Mouse (Mus musculus) forebrain, postnatal 0 days (tissue): ENCODE results near the gene Ppp1r14c. TPM values are rescaled to one million over a fixed set of nuclear protein-coding genes. Genes with fewer than 3 reads are reported as not detected.
"Not testable (repeated sequence)": the region's sequence is repeated elsewhere in the genome, so short reads cannot be mapped to it uniquely, and the experiment has no call there.

Source experiments
- ATAC-seq: fragments of 200-750 bp; cut with Nextera tagmentation; 2 replicates; pipeline ENCODE4 v1.8.0; 2017; ENCODE audit warnings: mild to moderate bottlenecking, moderate library complexity
- DNase-seq: peaks from one replicate; pipeline ENCODE4 v3.0.0-alpha.2; 2015
- H3K27ac ChIP-seq: fragments of 300-500 bp; sonication (generic); 2 replicates; pipeline ENCODE4 v1.5.1; 2014; ENCODE audit warnings: low read depth, mild to moderate bottlenecking, antibody characterized with exemption, low read length, moderate library complexity, mixed read lengths
- H3K27me3 ChIP-seq: fragments of 300-500 bp; sonication (generic); 2 replicates; pipeline ENCODE4 v1.6.1; 2014; ENCODE audit warnings: mild to moderate bottlenecking, low read length, mixed read lengths; ENCODE audit not compliant: insufficient read depth
- H3K36me3 ChIP-seq: fragments of 300-500 bp; sonication (generic); 2 replicates; pipeline ENCODE4 v1.6.1; 2014; ENCODE audit warnings: mild to moderate bottlenecking, moderate library complexity; ENCODE audit not compliant: insufficient read depth
- H3K4me1 ChIP-seq: fragments of 300-500 bp; sonication (generic); 2 replicates; pipeline ENCODE4 v1.6.1; 2014; ENCODE audit warnings: antibody characterized with exemption; ENCODE audit not compliant: insufficient read depth
- H3K4me2 ChIP-seq: fragments of 300-500 bp; sonication (generic); 2 replicates; pipeline ENCODE4 v1.6.1; 2014; ENCODE audit warnings: low read depth, mild to moderate bottlenecking, moderate library complexity
- H3K4me3 ChIP-seq: fragments of 300-500 bp; sonication (generic); 2 replicates; pipeline ENCODE4 v1.5.1; 2014; ENCODE audit warnings: low read depth, low read length, mixed read lengths
- H3K9ac ChIP-seq: fragments of 300-500 bp; sonication (generic); 2 replicates; pipeline ENCODE4 v1.6.1; 2014; ENCODE audit warnings: mild to moderate bottlenecking
- H3K9me3 ChIP-seq: fragments of 300-500 bp; sonication (generic); 2 replicates; pipeline ENCODE4 v1.6.1; 2016; ENCODE audit warnings: low read length
- CTCF ChIP-seq: sonication (generic); IDR thresholded peaks from 2 replicates; pipeline ENCODE4 v1.5.1; 2016; ENCODE audit warnings: antibody characterized with exemption, control low read depth, low read depth
- WGBS: fragments of 180-500 bp; shearing (Covaris S2); extraction: QIAGEN DNeasy Blood & Tissue Kit; methylation state at CpG from one replicate; pipeline ENCODE4 v1.1.7; 2014; 5-methylcytosine and 5-hydroxymethylcytosine counted together
- polyA plus RNA-seq: library from polyadenylated mRNA; unstranded; fragments of >200 nt; fragmentation: Nextera tagmentation; extraction: Ambion mirVana; gene quantifications from 2 replicates; pipeline ENCODE4 v1.2.1, GENCODE M21; 2015
- total RNA-seq: library from RNA; depleted of rRNA; stranded (reverse); fragments of >200 nt; gene quantifications from 2 replicates; pipeline ENCODE4 v1.2.3, GENCODE M21; 2014

Ppp1r14c gene
- total and polyA plus RNA-seq, 2 experiments from 2014 or later = 81.4 to 101 TPM

DNA sequence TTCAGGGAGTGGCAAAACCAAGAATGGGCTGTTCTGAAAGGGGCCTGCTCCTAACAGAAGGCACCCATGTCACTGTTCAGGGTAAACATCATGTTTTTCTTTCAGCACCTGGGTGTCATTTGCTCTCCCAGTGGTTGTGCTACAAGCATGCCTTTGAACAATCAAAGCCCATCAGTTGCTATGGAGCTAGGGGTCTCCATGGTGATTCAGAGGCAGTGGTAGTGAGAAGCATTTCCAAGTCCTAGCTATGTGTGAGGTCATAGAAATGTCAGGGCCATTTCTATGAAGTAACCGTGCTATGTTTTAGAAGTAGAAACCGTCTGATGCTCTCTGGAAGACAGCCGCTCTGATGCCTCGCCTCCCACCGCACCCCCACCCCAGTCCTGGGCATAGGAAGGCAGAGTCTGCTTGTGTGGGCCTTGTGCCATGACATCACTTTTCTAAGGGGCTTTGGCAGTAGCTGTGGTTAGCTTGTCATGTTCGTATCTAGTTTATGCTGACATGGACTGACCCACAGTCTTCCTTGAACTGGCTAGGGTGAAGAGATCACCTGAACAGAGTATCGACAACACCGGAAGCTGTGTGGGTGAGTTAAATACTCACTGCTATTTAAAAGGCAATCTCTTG is 69.1 kb downstream of the Ppp1r14c start:
- Histone ChIP-seq H3K36me3 (no peaks in the 10 kb centered on the region), H3K9ac (no peak overlapping the region), H3K4me3 (no peak overlapping the region), H3K27me3 (no peaks in the 10 kb centered on the region), H3K4me2 (no peak overlapping the region), H3K27ac (no peak overlapping the region), H3K4me1 (no peaks in the 10 kb centered on the region), H3K9me3 (no peaks in the 10 kb centered on the region)
- WGBS = 84% methylated on average over 8 of the region's 8 CpGs
- peak; percentile 80 for ATAC-seq
- no peak for DNase-seq
- no peak for TF ChIP-seq CTCF

DNA sequence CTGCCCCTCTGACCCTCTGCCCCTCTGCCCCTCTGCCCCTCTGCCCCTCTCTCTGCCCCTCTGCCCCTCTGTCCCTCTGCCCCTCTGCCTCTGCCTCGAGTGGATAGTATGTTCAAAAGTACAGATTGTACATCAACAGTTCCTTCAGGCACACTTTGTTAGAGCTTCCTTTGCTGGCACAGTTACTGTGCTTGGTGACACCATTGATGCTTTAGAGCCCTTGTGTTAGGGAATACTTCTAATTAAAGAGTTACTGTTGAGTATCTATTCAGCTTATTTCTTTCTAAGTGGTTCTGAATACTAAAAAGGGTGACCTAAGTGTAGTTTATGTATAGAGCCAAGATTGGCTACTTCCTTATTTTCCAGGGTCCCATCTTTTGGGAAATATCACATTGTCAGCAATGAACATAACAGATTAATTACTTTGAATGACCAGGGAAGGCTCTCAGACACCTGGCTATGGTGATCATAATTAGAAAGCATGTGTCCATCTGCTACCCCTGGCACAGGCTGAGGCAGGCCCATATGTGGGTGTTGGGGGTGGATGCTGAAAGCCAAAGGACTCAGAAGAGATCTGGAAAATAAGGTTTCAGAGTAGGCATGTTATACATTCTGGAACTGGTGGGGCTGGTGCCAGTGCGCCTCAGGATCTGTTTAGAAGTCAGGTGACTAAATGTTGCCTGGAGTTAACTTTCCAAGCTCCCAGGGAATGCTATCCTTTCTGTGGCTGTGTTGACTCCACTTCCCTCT is 75.0 kb downstream of the Ppp1r14c start:
- H3K9me3 ChIP-seq = no peaks in the 10 kb centered on the region
- no peaks in the 10 kb centered on the region for H3K36me3 ChIP-seq
- H3K4me3 ChIP-seq = no peak overlapping the region
- no peaks in the 10 kb centered on the region for H3K27me3 ChIP-seq
- no peaks in the 10 kb centered on the region for H3K4me1 ChIP-seq
- H3K9ac ChIP-seq = no peak overlapping the region
- no peak overlapping the region for H3K4me2 ChIP-seq
- 40% methylated on average over 2 of the region's 2 CpGs for WGBS
- ATAC-seq (peak; percentile 34), DNase-seq (no peak)
- TF ChIP-seq CTCF = no peak
- no peak overlapping the region for H3K27ac ChIP-seq

DNA sequence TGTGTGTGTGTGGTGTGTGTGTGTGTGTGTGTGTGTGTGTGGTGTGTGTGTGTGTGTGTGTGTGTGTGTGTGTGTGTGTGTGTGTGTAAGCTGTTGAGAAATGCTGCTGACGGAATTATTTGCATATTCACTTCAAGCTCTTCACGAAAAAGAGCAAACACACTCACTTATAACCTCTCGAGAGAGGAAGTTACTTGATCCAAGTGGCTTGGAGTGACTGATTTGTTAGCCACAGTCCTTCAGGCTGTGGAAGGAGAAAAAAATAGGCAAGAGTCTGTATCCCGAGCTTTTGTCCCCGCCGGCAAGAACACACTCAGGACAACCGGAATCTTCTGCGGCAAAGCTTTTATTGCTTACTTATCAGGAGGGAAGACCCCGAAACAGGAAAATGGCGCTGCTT is 80.9 kb downstream of the Ppp1r14c start:
- 90% methylated on average over 10 of the region's 10 CpGs for WGBS
- H3K27me3 ChIP-seq, H3K9ac ChIP-seq, H3K4me1 ChIP-seq, H3K4me3 ChIP-seq, DNase-seq, H3K4me2 ChIP-seq, H3K27ac ChIP-seq, H3K36me3 ChIP-seq, ATAC-seq, H3K9me3 ChIP-seq: not testable (repeated sequence)

DNA sequence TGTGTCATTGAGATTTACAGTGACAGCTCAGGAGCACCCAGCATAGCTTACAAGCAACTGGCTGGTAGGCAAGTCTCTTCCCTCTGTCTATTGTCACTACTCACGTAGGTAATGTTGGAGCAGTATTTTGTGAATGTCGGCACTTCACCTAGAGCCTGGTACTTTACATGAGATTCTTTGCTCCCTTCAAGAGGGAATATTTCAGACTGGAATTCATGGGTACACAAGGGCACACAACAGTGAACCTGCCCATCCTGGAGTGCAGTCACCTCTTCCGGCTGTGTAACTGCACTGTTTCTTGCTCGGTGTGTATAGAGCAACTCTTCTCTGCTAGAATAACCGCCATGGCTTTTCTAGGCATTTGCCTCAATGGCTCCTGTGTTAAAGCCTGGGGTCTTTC is 82.8 kb downstream of the Ppp1r14c start:
- Histone ChIP-seq H3K9ac (no peak overlapping the region), H3K27me3 (no peaks in the 10 kb centered on the region), H3K4me3 (no peak overlapping the region), H3K4me2 (no peak overlapping the region), H3K36me3 (no peaks in the 10 kb centered on the region), H3K9me3 (no peaks in the 10 kb centered on the region), H3K4me1 (no peaks in the 10 kb centered on the region), H3K27ac (no peak overlapping the region)
- no peak for TF ChIP-seq CTCF
- DNase-seq = no peak
- no peak for ATAC-seq
- 94% methylated on average over 5 of the region's 5 CpGs for WGBS

DNA sequence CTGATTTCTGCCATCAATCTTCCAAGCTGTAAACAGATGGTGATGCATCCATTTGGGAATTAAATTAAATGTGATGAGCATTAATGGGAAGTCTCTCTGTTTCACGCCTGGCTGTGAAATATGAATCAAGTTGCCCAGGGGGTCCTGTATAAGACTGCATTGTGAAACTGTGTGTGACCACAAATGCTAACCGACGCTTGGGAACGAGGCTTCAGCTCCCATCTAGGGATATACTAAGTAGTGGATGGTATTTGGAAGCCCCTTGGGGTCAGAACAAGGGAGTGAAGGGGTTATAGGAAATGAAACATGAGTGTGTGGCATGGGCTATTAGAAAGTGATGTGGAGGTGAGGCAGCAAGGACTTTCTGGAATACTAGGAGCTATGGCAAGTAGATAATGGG is 86.1 kb downstream of the Ppp1r14c start:
- DNase-seq = no peak

DNA sequence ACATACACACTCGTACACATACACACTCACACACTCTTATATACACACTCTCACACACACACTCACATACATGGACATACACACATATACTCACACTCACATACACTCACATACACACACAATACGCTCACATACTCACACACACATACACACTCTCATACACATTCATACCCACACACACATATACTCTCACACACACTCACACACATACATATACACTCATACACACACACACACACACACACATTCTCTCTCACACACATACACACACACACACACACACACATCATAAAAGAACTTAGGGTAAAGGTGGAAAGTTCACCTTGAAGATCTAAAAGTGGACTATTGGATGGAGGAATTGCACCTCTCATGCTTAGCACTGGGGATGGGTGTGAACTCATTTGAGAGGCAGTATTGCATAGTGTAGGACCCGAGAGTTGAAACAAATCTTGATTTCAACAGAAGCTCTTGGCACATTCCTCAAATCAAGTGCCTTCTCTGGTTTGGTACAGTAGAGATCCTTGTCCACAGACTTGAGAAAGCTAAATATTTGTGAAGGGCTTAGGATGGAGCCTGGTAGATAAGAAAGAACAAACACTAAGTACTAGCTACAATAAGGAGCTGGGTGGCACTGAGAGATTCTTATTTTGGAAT is 87.1 kb downstream of the Ppp1r14c start:
- no peaks in the 10 kb centered on the region for H3K9me3 ChIP-seq
- no peaks in the 10 kb centered on the region for H3K36me3 ChIP-seq
- ATAC-seq = no peak
- WGBS = 89% methylated on average over 3 of the region's 3 CpGs
- TF ChIP-seq CTCF = no peak
- H3K4me2 ChIP-seq = no peak overlapping the region
- H3K27ac ChIP-seq = no peak overlapping the region
- H3K27me3 ChIP-seq = no peaks in the 10 kb centered on the region
- DNase-seq = no peak
- H3K4me3 ChIP-seq = no peak overlapping the region
- no peak overlapping the region for H3K9ac ChIP-seq
- no peaks in the 10 kb centered on the region for H3K4me1 ChIP-seq

More for the DNA sequence above, 86.1 kb downstream of the Ppp1r14c start:
- 65% methylated on average over 4 of the region's 4 CpGs for whole genome bisulfite sequencing
- no peaks in the 10 kb centered on the region for H3K9me3 ChIP-seq
- H3K4me3 ChIP-seq = no peak overlapping the region
- no peak overlapping the region for H3K4me2 ChIP-seq
- no peaks in the 10 kb centered on the region for H3K27me3 ChIP-seq
- TF ChIP-seq CTCF = no peak
- H3K9ac ChIP-seq = no peak overlapping the region
- H3K36me3 ChIP-seq = no peaks in the 10 kb centered on the region
- H3K27ac ChIP-seq = no peak overlapping the region
- H3K4me1 ChIP-seq = no peaks in the 10 kb centered on the region
- no peak for ATAC-seq

DNA sequence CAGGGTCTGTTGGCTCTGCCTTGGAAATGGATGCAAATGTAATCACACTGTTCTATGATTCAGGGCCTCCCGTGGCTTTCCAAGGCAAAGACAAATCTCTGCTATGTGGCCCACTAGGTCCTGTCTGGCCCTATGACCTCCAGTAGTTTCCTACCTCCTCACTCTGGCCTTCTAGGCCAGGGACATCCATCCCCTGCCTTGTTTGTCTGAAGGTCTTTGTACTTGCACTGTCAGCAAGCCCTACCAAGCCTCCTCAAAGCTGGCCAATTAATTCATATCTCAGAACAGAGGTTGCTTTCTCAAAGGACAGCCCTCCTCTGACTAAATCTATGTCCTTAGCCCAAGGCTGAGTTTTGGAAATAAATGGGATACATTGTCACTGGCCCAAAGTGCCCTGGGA is 92.8 kb downstream of the Ppp1r14c start:
- H3K36me3 ChIP-seq = no peaks in the 10 kb centered on the region
- WGBS = 100% methylated on average over 1 of the region's 1 CpGs
- H3K4me3 ChIP-seq = no peak overlapping the region
- TF ChIP-seq CTCF = no peak
- no peaks in the 10 kb centered on the region for H3K27me3 ChIP-seq
- H3K27ac ChIP-seq = no peak overlapping the region
- no peak overlapping the region for H3K9ac ChIP-seq
- no peaks in the 10 kb centered on the region for H3K9me3 ChIP-seq
- ATAC-seq (no peak), DNase-seq (no peak)
- no peaks in the 10 kb centered on the region for H3K4me1 ChIP-seq
- no peak overlapping the region for H3K4me2 ChIP-seq
